Mouse (Mus musculus): ENCODE results near the gene Ascl3. TPM values are rescaled to one million over a fixed set of nuclear protein-coding genes. Genes with fewer than 3 reads are reported as not detected.

Gene Ascl3
- polyA plus RNA-seq, 1 experiment from 2014 or later = not detected

DNA sequence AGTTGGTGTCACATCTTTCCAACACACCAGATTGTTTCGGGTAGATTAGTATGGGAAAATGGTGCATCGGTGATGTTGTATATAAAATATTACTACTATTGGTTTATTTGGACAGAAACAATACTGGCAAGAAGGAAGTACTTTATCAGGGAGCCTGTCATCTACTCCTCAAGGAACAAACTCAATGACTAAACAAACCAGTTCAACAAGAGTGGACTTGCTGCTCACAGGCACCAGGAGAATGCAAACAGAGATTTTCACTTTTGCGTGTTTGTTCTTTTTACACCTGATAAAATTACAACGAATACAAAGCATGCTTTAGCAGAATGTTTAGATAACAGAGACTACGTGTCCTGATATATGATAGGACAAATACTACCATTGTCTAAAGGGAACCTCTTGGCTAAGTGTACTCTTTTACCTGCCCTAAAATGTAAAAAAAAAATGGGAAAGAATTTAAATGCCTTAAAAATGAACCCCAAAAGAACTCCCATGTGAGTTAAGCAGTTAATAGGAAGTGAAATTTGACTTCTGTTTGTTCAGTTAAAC, 8.4 kb upstream of the Ascl3 start:
- WGBS = 18% methylated on average over 5 of the region's 5 CpGs
- Histone ChIP-seq H3K9me3 (ENCODE audit: low read depth, low read length) (no peaks in the 10 kb centered on the region), H3K4me3 (ENCODE audit: low read depth, low read length) (no peak overlapping the region), H3K27me3 (ENCODE audit: insufficient read depth, low read length) (no peaks in the 10 kb centered on the region), H3K9ac (no peak overlapping the region), H3K27ac (ENCODE audit: low read depth) (peak overlapping the region; percentile 18; the same call in 1 of the 2 replicates), H3K4me1 (ENCODE audit: insufficient read depth) (peaks cover 2% of the 10 kb centered on the region; the same call in 1 of the 2 replicates), H3K4me2 (no peak overlapping the region), H3K36me3 (ENCODE audit: insufficient read depth) (peaks cover 28% of the 10 kb centered on the region; the same call in 1 of the 2 replicates)
- TF ChIP-seq CTCF (IDR thresholded peaks at IDR 0.05; ENCODE audit: low read depth) = no peak
- DNase-seq (peak; percentile 62), ATAC-seq (ENCODE audit: insufficient read depth) (peak; percentile 70; the same call in 1 of the 2 replicates)

DNA sequence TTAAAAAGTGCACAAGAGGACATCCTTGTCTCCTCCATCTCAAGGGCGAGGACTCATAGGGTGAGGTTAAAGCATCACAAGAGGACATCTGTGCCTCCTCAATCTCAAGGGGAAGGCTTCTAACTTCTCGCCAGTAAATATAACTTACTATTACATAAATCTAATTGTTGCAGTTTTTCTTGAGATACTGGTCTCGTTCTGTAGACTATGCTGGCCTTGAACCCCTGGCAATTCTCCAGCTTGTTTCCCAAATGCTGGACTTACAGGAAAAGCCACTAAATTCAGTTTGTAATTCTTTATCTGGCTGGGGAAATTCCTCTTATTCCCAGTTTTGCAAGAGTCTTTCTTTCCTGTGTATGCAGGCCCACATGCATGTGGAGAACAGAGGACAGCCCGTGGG, 3.3 kb upstream of the Ascl3 start:
- no peak overlapping the region for H3K4me3 ChIP-seq (ENCODE audit: low read depth, low read length)
- no peak overlapping the region for H3K9ac ChIP-seq
- ATAC-seq (ENCODE audit: insufficient read depth) (no peak), DNase-seq (peak; percentile 19)
- H3K4me1 ChIP-seq (ENCODE audit: insufficient read depth) = no peaks in the 10 kb centered on the region
- H3K27ac ChIP-seq (ENCODE audit: low read depth) = no peak overlapping the region
- H3K27me3 ChIP-seq (ENCODE audit: insufficient read depth, low read length) = no peaks in the 10 kb centered on the region
- H3K4me2 ChIP-seq = no peak overlapping the region
- 76% methylated on average over 4 of the region's 4 CpGs for WGBS
- H3K9me3 ChIP-seq (ENCODE audit: low read depth, low read length) = no peaks in the 10 kb centered on the region
- no peak for TF ChIP-seq CTCF (IDR thresholded peaks at IDR 0.05; ENCODE audit: low read depth)
- peaks cover 18% of the 10 kb centered on the region; the same call in 1 of the 2 replicates for H3K36me3 ChIP-seq (ENCODE audit: insufficient read depth)

- Histone ChIP-seq H3K27me3 (ENCODE audit: insufficient read depth, low read length) (no peaks in the 10 kb centered on the region), H3K4me3 (ENCODE audit: low read depth, low read length) (no peak within 1 kb of the TSS), H3K27ac (ENCODE audit: low read depth) (no peak within 1 kb of the TSS), H3K36me3 (ENCODE audit: insufficient read depth) (no peaks in the 10 kb centered on the region), H3K4me1 (ENCODE audit: insufficient read depth) (no peaks in the 10 kb centered on the region), H3K4me2 (no peak within 1 kb of the TSS), H3K9me3 (ENCODE audit: low read depth, low read length) (no peaks in the 10 kb centered on the region), H3K9ac (no peak within 1 kb of the TSS)
- ATAC-seq (ENCODE audit: insufficient read depth) = no peak
- no peak for TF ChIP-seq CTCF (IDR thresholded peaks at IDR 0.05; ENCODE audit: low read depth)
- WGBS = 89% methylated on average over 5 of the region's 5 CpGs
- no peak for DNase-seq
Observed at GRCm38 (mm10) chr7:109723697-109724096, 7.8 kb downstream of the Ascl3 start, which contains the start of gene BC051019. Gene BC051019, minus strand, starts transcription at chr7:109723850.

GRCm38 (mm10) chr7:109723114-109723513, 8.4 kb downstream of the Ascl3 start:
- 91% methylated on average over 8 of the region's 8 CpGs for WGBS
- Histone ChIP-seq H3K36me3 (ENCODE audit: insufficient read depth) (no peaks in the 10 kb centered on the region), H3K27me3 (ENCODE audit: insufficient read depth, low read length) (no peaks in the 10 kb centered on the region), H3K9ac (no peak overlapping the region), H3K4me3 (ENCODE audit: low read depth, low read length) (no peak overlapping the region), H3K4me2 (no peak overlapping the region), H3K27ac (ENCODE audit: low read depth) (no peak overlapping the region), H3K9me3 (ENCODE audit: low read depth, low read length) (no peaks in the 10 kb centered on the region), H3K4me1 (ENCODE audit: insufficient read depth) (no peaks in the 10 kb centered on the region)
- ATAC-seq (ENCODE audit: insufficient read depth) = no peak
- TF ChIP-seq CTCF (IDR thresholded peaks at IDR 0.05; ENCODE audit: low read depth) = no peak
- no peak for DNase-seq

DNA sequence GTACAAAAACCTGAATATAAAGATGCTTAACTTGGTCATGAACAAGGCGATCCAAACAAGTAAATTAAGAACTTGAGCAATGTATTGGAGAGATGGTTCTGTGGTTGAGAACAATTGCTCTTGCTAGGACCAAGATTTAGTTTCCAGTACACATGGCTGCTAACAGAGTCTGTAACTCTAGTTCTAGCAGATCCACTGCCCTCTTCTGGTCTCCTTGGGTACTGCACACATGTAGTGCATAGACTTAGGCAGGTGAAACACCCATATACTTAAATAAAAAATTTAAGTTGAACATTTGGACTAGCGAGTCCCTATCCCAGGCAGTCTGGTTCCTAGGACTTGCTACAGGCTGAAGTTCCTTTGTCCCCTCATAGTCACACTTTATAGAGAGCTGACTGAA, 8.9 kb downstream of the Ascl3 start:
- WGBS = 97% methylated on average over 2 of the region's 2 CpGs
- ATAC-seq (ENCODE audit: insufficient read depth) = no peak
- Histone ChIP-seq H3K4me3 (ENCODE audit: low read depth, low read length) (no peak overlapping the region), H3K27ac (ENCODE audit: low read depth) (no peak overlapping the region), H3K4me2 (no peak overlapping the region), H3K27me3 (ENCODE audit: insufficient read depth, low read length) (no peaks in the 10 kb centered on the region), H3K36me3 (ENCODE audit: insufficient read depth) (no peaks in the 10 kb centered on the region), H3K4me1 (ENCODE audit: insufficient read depth) (no peaks in the 10 kb centered on the region), H3K9me3 (ENCODE audit: low read depth, low read length) (no peaks in the 10 kb centered on the region), H3K9ac (no peak overlapping the region)
- peak; percentile 38 for DNase-seq
- peak; percentile 40; the same call in 1 of the 2 replicates for TF ChIP-seq CTCF (IDR thresholded peaks at IDR 0.05; ENCODE audit: low read depth)

DNA sequence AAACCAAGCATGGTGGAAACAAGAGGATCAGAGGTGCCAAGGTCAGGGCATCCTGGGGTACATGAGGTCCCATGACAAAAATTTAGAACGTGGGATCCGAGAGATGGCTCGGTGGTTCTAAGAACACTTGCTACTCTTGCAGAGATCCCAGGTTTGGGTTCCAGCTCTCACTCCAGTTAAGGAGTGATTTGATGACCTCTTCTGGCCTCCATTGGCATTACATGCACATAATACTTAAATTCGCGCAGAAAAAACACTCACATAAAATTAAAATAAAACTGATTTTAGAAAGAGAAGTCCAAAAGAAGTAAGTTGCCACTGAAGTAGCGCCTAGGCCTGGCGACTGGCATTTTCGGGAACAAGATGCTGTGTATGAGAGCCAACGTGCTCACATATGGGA, 12.2 kb downstream of the Ascl3 start:
- Histone ChIP-seq H3K9me3 (ENCODE audit: low read depth, low read length) (no peaks in the 10 kb centered on the region), H3K4me1 (ENCODE audit: insufficient read depth) (no peaks in the 10 kb centered on the region), H3K4me3 (ENCODE audit: low read depth, low read length) (no peak overlapping the region), H3K27ac (ENCODE audit: low read depth) (no peak overlapping the region), H3K36me3 (ENCODE audit: insufficient read depth) (no peaks in the 10 kb centered on the region), H3K27me3 (ENCODE audit: insufficient read depth, low read length) (no peaks in the 10 kb centered on the region), H3K9ac (no peak overlapping the region), H3K4me2 (no peak overlapping the region)
- ATAC-seq (ENCODE audit: insufficient read depth) = no peak; the same call in 1 of the 2 replicates
- peak; percentile 85 for DNase-seq
- peak; percentile 64 for TF ChIP-seq CTCF (IDR thresholded peaks at IDR 0.05; ENCODE audit: low read depth)
- 56% methylated on average over 9 of the region's 9 CpGs for WGBS

GRCm38 (mm10) chr7:109713434-109713982, 18.0 kb downstream of the Ascl3 start:
- H3K9me3 ChIP-seq (ENCODE audit: low read depth, low read length) = no peaks in the 10 kb centered on the region
- no peak overlapping the region for H3K9ac ChIP-seq
- peaks cover 18% of the 10 kb centered on the region; the same call in 1 of the 2 replicates for H3K36me3 ChIP-seq (ENCODE audit: insufficient read depth)
- no peak for ATAC-seq (ENCODE audit: insufficient read depth)
- DNase-seq = no peak
- WGBS = 91% methylated on average over 2 of the region's 2 CpGs
- H3K4me3 ChIP-seq (ENCODE audit: low read depth, low read length) = no peak overlapping the region
- H3K27ac ChIP-seq (ENCODE audit: low read depth) = no peak overlapping the region
- no peak overlapping the region for H3K4me2 ChIP-seq
- TF ChIP-seq CTCF (IDR thresholded peaks at IDR 0.05; ENCODE audit: low read depth) = no peak
- no peaks in the 10 kb centered on the region for H3K27me3 ChIP-seq (ENCODE audit: insufficient read depth, low read length)
- H3K4me1 ChIP-seq (ENCODE audit: insufficient read depth) = no peaks in the 10 kb centered on the region

Measured in lung, embryonic 14.5 days (tissue).